Mouse (Mus musculus): Measurements from ENCODE around the gene Fut11. TPM values are rescaled to one million over a fixed set of nuclear protein-coding genes. Genes with fewer than 3 reads are reported as not detected.

The Fut11 gene
- polyA plus RNA-seq, 1 experiment from 2014 or later: 19.5 TPM

Small RNA genes lying within 50 kb of the gene (microRNA-seq; reads per million reads assigned to microRNA genes)
- 2.3 reads per million for gene Mir6946

Other genes with a start within 250 kb of the Fut11 start
- 0.15 and 0.39 TPM in 2 replicates for gene Cfap70, start 242.7 kb upstream of the Fut11 start, polyA plus RNA-seq (2016; fragmentation: Nextera tagmentation; extraction: Ambion mirVana)
- gene Anxa7, start 214.8 kb upstream of the Fut11 start, polyA plus RNA-seq (2016; fragmentation: Nextera tagmentation; extraction: Ambion mirVana): 36.6 and 38.5 TPM in 2 replicates
- gene Mss51, start 198.1 kb upstream of the Fut11 start, polyA plus RNA-seq (2016; fragmentation: Nextera tagmentation; extraction: Ambion mirVana): 0.64 and 0.65 TPM in 2 replicates
- 36.2 and 37.8 TPM in 2 replicates for gene Ppp3cb, start 148.4 kb upstream of the Fut11 start, polyA plus RNA-seq (2016; fragmentation: Nextera tagmentation; extraction: Ambion mirVana)
- 7.3 and 7.5 TPM in 2 replicates for gene Usp54, start 53.9 kb upstream of the Fut11 start, polyA plus RNA-seq (2016; fragmentation: Nextera tagmentation; extraction: Ambion mirVana)
- 22.8 and 30.3 TPM in 2 replicates for gene Myoz1, start 38.4 kb upstream of the Fut11 start, polyA plus RNA-seq (2016; fragmentation: Nextera tagmentation; extraction: Ambion mirVana)
- 87.0 and 172 TPM in 2 replicates for gene Synpo2l, start 26.6 kb upstream of the Fut11 start, polyA plus RNA-seq (2016; fragmentation: Nextera tagmentation; extraction: Ambion mirVana)
- 101 and 113 TPM in 2 replicates for gene Sec24c, start 20.7 kb upstream of the Fut11 start, polyA plus RNA-seq (2016; fragmentation: Nextera tagmentation; extraction: Ambion mirVana)
- 224 and 232 TPM in 2 replicates for gene Chchd1, start 8.0 kb downstream of the Fut11 start, polyA plus RNA-seq (2016; fragmentation: Nextera tagmentation; extraction: Ambion mirVana)
- 25.9 and 33.1 TPM in 2 replicates for gene Zswim8, start 12.6 kb downstream of the Fut11 start, polyA plus RNA-seq (2016; fragmentation: Nextera tagmentation; extraction: Ambion mirVana)
- 17.5 and 19.7 TPM in 2 replicates for gene Ndst2, start 39.6 kb downstream of the Fut11 start, polyA plus RNA-seq (2016; fragmentation: Nextera tagmentation; extraction: Ambion mirVana)
- 60.6 and 65.3 TPM in 2 replicates for gene Camk2g, start 99.1 kb downstream of the Fut11 start, polyA plus RNA-seq (2016; fragmentation: Nextera tagmentation; extraction: Ambion mirVana)
- 0.23 and 0.30 TPM in 2 replicates for gene Plau, start 141.7 kb downstream of the Fut11 start, polyA plus RNA-seq (2016; fragmentation: Nextera tagmentation; extraction: Ambion mirVana)
- 68.9 and 94.1 TPM in 2 replicates for gene Vcl, start 234.4 kb downstream of the Fut11 start, polyA plus RNA-seq (2016; fragmentation: Nextera tagmentation; extraction: Ambion mirVana)